Mouse (Mus musculus): ENCODE measurements around the gene Itpr1.

DNA sequence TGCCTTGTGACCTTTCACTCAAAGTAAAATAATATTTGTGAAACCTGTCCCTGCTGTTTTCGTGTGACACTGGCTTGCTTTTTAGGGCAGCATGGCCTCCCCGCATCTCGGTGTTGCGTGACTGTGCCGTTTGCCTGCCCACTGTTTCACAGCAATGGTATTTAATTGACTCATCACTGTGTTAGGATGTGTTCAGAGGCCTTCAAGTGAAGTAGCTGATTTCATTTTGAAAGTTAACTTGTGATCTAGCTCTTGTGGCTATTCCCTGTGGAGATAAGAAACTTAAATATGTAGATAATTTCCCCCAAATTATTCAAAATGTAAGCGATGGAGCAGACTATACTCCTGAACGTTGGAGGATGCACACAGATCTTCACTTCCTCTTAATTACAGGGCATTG is 115.4 kb downstream of the Itpr1 start:
- no peak for TF ChIP-seq TAL1 (IDR thresholded peaks at IDR 0.05; ENCODE audit: low read length)
- TF ChIP-seq GATA1 (IDR thresholded peaks at IDR 0.05; ENCODE audit: low read length), result no peak

Data from erythroblast, embryonic 14.5 days (primary cell).